Mouse (Mus musculus) thymus, postnatal 10 days (tissue): ENCODE results near the gene Txndc12.

Experiments used
- DNase-seq, 2 experiments: peaks; one replicate each; pipeline ENCODE4 v3.0.0; 2021; ENCODE audit warnings: low spot score in 2 of 2

Txndc12 gene

DNA sequence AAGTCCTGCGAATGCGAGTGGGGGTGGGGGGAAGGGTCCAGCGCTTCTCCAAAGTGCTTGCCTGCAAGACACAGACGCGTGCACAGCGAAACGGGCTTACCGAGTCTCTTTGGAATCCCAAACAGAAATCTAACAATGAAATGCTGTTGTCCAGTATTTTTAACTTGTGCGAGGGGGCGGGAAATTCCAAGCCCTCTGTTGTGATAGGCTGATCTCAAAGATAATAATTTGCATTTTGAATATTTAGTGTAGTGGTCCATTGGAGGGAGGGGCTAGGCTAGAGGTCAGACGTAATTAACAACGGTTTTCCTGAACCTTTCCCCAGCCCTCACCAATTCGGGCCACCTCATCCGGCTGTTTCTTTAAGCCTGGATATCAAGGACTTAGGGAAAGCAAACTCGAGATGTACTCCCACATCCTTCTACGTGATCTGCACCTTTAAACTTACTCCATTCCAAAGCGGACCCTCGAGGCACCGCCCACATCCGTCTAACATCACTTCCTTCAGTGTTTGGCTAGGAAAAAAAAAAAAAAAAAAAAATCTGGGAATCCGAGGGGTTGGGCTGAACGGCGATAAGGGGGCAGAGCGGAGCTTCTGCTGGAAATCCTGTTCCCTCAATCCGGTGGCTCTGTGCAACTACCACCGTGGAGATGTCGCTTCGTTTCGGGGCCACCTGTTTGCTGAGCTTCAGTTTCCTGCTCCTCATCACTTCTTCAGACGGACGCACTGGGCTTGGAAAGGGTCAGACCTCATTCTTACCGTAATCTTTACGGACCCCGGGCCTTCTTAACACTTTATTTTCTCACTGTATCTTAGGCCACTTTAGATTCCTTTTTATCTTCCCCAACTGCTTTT, at the start of gene Txndc12:
Txndc12 (plus strand) TSS at position 487 of the 856 bp plus-strand sequence.
- peak; percentile 58 to 68 for DNase-seq

DNA sequence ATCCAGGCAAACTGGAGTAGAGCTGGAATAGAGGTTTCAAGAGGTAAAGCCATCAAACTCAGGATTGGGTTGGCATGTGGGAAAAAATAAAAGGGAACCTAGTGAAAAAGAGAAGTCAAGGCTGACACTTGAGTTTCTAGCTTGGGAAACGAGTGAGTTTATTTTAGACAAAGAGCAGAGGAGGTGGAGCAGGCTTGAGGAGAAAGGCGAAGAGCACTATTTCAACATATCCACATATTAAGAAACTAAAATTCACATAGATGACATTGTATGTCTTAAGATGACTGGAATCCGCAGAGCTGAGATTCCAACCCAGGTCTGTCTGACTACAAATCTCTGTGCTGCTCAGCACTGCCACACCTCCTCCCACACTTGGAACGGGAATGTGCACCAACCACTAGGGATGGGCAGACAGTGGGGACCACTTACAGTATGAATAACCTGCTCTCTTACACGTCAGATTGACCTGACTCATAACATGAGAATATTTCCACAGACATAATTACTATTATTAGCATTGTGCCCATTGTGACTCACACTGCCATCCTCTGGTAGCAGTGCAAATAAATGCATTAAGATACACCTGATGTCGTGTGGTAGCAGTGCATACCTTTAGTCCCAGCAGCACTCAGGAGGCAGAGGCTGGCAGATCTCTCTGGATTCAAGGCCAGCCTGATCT, 45.0 kb upstream of the Txndc12 start:
- DNase-seq = no peak

DNA sequence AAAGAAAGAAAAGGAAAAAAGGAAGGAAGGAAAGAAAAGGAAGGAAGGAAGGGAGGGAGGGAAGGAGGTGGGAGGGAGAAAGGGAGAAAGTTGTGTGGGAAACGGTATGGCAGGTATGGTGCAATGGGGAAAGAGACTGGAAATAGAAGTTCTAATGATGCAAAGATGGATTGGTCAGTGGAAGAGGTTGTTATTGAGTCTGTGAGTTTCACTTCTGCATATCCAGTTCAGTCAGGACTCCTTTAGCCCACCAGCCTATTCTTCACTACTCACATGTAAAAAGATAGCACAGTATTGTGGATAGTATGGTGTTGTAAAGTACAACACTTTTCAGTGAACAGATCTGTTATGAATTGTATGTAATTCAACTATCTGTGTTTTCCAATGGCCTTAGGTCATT, 43.9 kb upstream of the Txndc12 start:
- DNase-seq = no peak

DNA sequence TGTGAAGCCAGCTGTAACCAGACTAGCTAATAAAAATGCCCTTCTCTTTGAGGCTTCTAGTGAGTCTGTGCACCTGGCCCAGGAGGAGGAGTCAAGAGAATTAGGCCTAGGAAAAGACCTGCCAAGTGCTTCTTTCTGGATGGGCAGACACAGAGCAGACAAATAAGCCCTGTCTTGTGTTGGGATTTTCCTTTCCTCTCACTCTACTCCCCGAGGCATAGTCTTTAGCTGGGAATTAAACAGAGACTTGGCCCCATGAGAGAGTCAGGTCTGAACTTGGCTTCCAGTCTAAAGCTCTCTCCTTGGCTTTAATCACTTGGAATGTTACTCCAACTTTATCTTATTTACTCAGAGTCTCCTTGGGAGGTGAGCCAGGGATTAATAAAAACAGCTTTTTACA, 40.5 kb upstream of the Txndc12 start:
- no peak for DNase-seq

DNA sequence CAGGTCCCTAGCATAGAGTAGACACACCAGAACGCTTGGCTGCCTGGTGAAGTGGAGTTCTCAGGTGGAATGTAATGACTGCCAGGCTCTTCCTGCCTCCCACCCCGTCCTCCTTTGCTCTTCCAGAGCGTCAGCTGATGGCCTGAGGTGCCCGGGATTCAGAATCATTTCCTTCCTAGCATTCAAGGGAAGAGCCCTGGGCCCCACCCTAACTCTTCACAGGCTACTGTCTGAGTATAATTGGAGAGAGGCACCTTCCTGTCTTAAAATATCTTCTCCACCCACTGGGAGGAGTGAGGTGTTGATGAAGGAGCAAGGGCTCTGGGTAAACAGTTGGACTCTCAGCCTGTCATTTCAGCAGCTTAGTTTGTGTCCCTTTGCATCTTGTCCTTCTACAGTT, 37.7 kb upstream of the Txndc12 start:
- DNase-seq = no peak

DNA sequence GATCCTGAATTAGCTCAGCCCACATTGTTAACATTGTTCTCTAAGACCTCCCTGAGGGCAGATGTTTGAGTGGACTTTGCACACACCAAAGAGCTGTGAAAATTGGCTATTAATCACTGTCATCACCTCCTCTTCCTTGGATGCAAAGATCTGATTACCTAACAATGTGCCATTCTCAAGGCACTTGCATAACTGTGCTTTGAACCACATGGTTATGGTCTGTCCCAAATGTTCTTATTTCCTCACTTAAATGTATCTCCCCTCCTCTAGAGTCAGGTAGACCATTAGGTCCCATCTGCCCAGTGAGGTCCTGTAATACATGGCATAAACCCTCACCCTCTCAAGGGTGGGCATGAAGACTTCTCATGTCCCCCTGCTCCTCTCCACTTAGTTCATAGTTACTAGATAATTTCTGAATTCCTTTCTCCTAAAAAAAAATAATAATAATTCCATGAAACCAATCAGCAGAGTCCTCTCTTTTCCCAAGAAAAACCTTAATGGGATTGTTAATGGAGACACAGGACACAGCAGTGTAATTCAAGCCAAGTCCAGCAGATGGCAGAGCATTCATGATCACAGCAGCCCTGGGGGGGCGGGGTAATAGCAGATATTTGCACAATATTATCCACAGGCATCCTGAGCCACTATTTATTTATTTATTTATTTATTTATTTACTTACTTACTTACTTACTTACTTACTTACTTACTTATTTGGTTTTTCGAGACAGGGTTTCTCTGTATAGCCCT, 36.1 kb upstream of the Txndc12 start:
- peak in 1 of 2 experiments; percentile 42 for DNase-seq

DNA sequence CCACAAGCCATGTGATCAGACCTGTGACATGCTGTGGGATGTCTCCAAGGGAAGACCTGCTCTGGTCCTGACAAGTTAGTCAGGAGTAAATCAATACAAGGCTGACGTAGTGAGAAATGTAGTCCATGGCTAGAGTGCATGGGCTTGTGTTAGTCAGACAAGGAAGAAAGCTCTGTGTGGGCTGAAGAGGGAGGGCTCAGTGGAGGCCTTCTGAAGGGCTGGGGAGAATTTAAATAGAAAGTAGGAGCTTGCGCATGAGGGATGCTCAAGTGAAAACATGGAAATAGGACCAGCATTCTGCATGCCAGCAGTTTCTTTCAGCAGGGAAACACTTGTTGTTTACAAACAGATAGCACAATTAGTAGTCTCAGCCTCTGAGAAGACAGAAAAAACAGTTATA, 30.9 kb upstream of the Txndc12 start:
- no peak for DNase-seq

DNA sequence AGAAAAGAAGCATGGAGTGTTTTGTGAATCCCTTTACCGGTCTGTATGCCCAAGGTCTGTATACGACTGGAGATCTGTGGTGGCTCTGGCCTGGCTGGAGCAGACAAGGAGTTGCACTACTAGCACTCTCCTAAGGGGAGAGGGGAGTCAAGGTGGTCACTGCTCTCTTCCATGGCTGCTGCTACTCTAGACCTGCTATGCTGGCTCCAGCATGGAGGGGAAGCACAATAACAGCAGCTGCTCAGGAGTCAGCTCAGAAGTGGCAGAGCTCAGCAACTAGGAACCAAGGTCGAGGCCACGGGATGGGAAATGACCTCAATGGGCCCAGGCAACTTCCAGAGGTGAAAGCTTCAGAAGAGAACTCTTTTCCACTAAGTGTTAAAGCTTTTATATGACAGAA, 23.3 kb upstream of the Txndc12 start:
- DNase-seq = no peak

DNA sequence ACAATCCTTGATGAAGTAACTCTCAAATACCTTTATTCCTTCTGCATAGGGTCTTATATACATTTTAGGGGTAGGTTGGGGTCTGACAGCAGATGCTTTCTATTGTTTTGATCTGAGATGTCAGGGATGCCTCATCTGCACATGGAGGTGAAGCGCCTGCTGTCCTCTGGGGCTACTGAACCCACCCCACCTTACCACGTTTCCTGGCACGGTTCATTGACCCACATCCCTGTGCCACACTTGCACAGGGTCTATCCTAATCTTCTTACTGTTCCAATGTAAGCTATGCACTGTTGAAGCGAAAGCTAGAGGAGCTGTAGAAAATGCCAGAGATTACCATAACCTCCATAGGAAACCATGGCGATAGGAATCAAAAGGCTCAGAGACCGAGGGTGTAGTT, 22.9 kb upstream of the Txndc12 start:
- DNase-seq = no peak

DNA sequence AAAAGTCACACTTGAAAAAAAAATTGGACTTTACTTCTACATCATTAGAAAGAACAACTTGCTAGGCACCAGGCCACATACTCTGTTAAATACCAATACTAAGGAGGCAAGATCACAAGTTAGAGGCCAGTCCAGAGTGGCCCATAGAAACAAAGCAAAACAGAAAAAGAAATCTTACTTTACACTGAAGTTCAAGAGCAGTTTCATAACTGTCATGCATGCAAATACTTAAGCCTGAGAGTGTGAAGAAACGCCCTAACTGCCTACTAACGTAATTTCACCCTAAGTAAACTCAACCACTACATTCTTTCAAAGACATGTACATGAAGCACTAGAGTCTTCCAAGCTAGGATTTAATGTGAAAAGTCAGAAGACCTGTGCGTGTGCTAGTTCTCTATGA, 8.7 kb upstream of the Txndc12 start:
- DNase-seq = no peak

DNA sequence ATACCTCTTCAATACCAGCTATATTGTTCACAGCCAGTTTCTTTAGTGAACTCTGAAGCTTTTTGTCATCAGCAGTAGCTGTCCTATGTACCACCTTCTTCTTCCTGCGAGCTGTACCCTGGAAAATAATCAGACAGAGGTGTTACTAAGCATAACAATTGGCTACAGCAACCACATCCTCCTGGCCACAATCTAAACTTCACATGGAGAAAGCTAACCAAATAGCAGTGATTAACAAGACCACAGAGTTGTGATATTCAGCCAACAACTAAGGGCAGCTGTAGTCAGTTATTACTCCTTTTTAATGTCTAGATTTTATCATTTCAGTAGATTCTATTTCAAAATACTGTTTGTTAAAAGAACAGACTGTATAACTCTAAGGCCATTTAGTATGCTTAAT, 8.3 kb upstream of the Txndc12 start:
- DNase-seq = no peak

DNA sequence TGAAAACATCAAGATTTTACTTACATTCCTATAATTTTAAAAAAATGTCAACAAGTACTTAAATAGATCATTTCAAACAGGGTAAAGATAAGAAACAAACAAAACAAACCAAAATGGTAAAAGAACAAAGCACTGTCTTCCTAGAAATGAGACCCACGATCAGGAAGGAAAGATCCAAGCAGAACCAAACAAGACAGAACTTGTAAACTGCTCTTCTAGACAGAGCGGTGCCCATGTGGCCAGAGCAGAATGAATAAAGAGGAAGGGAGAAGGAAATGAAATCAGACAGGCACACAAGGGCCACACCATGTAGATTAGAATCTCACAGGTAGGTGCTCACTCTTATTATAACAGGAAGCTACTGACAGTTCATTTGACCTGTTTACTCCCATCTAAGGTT, 7.8 kb upstream of the Txndc12 start:
- no peak for DNase-seq

DNA sequence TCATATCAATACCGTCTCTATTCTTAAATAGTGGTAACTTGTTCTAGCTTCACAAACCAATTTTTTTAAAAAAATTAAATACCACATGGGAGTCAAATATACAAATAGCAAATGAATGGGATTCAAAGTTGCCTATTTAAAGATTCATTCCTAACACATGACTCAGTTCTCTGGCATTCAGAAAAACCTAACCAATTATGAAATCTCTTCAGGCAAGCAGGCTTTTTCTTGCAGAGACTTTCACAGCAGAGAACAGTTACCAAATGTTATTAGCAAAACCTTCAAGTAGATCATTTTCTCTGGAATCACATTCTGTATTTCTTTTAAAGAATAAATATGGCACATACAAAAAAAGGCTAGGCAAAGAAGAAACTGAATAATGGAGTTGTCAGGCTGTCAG, 3.7 kb upstream of the Txndc12 start:
- DNase-seq = no peak

DNA sequence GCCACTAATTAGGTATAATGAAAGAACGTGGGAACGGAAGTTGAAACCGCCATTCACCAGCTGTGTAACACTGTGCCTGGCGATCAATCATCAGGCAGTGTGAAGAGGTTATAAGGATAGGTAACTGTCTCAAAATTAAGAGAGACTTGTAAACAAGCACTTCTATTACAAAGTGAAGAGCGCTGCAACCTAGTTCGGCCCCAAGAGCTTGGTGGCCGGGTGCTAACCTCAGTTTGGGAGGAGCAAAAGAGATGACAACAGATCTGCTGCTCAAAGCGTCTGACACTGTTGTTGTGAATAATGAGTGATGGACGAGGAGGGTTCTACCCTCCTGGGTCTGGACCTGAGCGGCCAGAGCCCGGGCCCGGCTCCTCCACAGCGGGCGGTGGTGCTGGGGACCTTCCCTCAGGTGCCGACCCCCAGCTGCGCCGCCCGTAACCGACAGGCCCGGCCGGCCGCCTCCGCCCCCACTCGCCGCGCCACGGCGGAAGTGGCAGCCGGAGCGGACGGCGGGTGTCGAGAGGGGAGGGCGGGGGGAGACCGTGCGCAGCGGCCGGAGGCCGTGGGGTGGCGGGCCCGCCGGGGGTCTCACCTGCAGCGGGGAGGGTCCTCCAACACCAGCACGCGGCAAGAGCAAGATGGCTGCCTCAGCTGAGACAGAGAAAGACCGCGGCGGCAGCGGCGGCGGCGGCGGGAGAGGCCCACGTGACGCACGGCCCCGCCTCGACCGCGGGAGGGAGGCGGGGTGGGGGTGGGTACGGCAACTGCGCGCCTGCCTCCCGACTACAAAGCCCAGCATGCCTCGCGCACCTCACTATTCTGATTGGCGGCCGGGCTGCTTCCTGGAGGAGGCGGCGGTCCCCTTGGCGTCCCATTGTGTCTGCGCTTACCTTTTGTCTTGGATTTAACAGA, 1.2 kb upstream of the Txndc12 start, which contains the start of gene Btf3l4:
Btf3l4 (minus strand) TSS at position 699 of the 912 bp plus-strand sequence.
- peak; percentile 83 to 88 for DNase-seq

DNA sequence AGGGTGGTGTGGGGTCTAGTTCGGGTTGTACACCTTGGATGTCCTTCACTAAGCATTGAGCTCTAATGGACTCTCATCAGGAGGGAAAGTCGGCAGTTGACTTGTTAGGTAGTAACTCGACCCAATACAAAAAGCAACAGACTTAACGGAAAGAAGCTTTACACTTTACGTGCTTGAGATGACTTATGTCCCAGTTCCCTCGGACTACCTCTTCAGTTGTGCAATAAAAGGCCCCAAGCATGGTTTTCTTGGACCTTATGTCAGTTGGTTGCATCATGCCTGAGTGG, 630 bp upstream of the Txndc12 start:
- DNase-seq = no peak

DNA sequence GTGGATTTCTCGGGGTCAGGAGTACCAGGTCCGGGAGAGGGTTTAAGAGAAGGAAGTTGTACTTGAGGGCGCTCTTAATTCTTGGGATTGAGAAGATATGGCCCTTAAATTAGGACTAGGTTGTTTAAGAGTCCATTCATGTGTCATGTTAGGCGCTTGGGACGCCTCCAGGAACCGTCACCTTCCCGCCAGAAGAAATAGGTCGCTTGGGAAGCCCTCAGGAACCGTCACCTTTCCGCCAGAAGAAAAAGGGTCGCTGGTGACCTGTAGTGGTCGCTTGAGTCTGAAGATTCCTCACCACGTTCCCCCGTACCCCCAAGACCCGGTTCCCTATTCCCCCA, 540 bp downstream of the Txndc12 start:
- DNase-seq = peak in 1 of 2 experiments; percentile 5

DNA sequence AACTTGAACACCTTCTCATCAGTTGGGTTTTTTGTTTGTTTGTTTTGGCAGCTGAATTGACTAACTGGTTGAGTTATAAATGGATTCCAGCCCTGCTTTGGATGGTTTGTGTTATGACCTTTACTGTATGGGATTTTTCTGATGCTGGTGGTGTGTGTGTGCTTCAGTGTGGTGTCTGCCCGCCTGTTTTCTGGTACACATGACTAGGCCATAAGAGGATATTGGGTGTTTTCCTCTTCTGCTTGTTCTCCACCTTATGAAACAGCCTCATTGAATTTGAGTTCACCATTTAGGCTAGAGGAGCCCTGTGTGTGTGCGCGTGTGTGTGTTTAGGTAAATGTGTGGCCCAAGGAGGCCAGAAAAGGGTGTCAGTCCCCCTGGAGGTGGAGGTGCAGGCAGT, 1.1 kb downstream of the Txndc12 start:
- DNase-seq = no peak

DNA sequence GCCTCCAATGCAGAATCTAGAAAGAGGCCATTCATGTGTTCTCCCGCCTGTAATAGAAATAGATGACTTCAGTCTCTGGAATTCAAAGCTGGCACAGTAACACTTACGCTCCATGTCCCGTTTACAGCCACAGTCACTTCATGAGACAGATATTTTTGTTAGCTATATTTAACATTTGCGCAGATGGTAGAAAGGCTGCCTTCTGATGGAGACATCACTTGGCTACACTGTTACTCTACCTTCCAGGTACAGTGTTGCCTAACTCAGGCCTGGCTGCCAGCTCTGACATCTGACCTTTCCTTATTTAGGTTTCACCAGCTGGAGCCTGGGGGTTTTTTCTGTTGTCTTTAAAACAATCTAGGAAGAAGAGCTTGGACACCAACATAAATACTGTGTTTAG, 3.6 kb downstream of the Txndc12 start:
- no peak for DNase-seq

DNA sequence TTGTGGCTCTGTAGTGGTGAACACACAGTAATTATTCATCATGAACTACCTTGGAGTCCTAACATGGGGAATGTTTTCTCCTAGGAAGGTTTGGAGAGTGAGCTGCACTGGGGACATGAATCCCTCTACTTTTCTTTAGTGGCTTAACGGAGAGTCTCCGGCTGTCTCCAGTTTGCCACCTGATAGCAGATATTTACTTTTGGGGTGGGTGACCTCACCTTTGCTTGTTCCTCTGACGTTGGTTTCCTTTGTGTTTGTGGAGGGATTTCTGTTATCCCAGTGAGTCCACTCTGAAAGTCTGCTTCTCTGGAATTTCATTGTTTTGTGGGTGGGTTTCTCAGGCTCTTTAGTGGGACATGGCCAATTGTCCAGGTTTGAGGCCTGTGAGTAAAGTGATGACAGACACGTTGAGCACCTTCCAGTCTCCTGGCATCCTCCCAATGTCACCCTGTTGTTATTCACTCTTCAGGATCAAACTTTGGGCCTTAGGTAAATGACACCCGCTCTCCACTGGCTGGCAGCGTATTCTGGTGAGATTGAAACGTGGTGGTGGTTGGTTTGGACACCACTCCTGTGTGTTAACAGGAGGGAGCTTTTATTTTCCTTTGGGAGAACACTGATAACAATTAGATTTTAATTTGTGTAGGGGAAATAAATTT, 7.6 kb downstream of the Txndc12 start:
- DNase-seq = no peak

DNA sequence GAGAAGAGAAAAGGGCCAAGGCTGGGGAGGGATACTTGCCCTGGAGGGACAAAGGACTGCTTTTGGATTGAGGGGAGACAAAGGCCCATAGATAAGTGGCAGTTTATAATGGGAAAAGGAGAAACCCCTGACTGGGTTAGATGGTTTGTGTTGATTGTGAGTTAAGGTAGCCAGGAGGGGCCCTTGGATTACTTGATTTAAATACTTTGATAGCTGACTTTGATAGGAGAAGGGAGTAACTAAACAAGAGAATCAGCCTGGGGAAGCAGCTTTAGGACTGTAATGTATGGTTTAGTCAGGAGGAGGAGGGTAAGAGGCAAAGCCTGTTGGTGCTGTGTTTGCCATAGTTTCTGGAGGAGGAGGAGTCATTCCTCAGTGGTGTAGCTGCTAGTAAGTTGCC, 8.9 kb downstream of the Txndc12 start:
- DNase-seq = no peak

DNA sequence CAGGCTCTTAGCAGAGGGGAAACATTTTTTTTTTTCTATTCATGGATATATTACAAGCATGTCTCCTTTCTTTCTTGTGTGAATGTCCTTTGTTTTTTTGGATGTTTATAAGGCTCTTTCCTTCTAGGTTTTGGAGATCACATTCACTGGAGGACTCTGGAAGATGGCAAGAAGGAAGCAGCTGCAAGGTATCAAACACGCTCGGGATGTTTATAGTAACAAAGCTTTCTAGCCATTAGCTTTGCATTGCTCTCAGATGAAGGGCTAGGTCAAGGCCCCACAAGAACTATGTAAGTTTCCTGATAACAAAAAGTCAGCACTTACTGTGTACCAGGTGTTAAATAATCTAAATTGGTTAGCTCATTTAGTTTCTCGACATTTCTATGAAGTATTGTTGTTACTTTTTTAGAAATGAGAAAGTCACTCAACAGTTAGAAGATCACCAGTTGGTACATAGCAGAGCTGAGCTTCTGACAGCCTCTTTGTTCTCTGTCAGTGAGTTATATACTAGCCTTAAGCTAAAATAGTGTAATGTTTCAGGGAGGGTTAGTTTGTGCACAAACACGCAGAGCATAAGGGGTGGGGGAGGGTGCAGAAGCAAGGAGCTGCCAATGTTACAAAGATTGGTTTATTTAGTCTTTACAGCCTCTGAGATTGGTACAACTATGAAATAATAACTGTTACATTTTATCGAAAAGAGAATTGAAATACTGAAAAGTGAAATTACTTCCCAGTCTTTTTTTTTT, 11.6 kb downstream of the Txndc12 start:
- no peak for DNase-seq
